Mouse (Mus musculus) CH12.LX (cell line): ENCODE measurements at regions not wholly inside any gene's neighbourhood (a gene's known extent, or its start where the extent isn't known, plus 50 kb on each side); places are given as distances from the start of the nearest gene placed in this dataset.

Experiments used
- DNase-seq: peaks from one replicate; pipeline ENCODE4 v3.0.0-alpha.2; 2013; ENCODE audit errors: extremely low read depth
- H3K27ac ChIP-seq: 2 replicates; pipeline ENCODE4 v1.5.1; 2012; ENCODE audit warnings: low read depth, mild to moderate bottlenecking, control low read depth, moderate library complexity; ENCODE audit not compliant: insufficient read depth
- H3K27me3 ChIP-seq: replicated peaks from 2 replicates; pipeline ENCODE3; 2012; ENCODE audit warnings: inconsistent platforms
- H3K36me3 ChIP-seq, 2 experiments: replicated peaks in 1 of 2; 2 replicates each; pipeline versions ENCODE3 to v1.6.1; 2012; ENCODE audit warnings: inconsistent platforms in 1 of 2, low read length in 1 of 2, mild to moderate bottlenecking in 1 of 2, mixed read lengths in 1 of 2, moderate library complexity in 1 of 2; ENCODE audit not compliant: control insufficient read depth in 1 of 2, insufficient read depth in 1 of 2
- H3K4me1 ChIP-seq, 2 experiments: 2 replicates each; pipeline ENCODE4 v1.6.1; 2012; ENCODE audit warnings: inconsistent platforms in 1 of 2, moderate library complexity in 1 of 2; ENCODE audit not compliant: insufficient read depth in 2 of 2, control insufficient read depth in 1 of 2
- H3K4me2 ChIP-seq: 2 replicates; pipeline ENCODE4 v1.6.1; 2012; ENCODE audit warnings: low read depth, mild to moderate bottlenecking, control low read depth; ENCODE audit not compliant: poor library complexity, insufficient read depth, severe bottlenecking
- H3K4me3 ChIP-seq, 3 experiments: fragments of 150-350 bp in 1 of 3; sonication (generic) in 1 of 3; replicated peaks in 1 of 3; 2 replicates each; pipeline versions ENCODE3 to v1.5.1; 2011 to 2012; ENCODE audit warnings: low read depth in 2 of 3, low read length in 2 of 3, mild to moderate bottlenecking in 2 of 3, moderate library complexity in 2 of 3, control low read depth in 1 of 3, improper control_type of control experiment in 1 of 3, inconsistent platforms in 1 of 3, mixed read lengths in 1 of 3; ENCODE audit not compliant: poor library complexity in 1 of 3
- H3K79me2 ChIP-seq: replicated peaks from 2 replicates; pipeline ENCODE4 v1.6.1; 2012; ENCODE audit warnings: mild to moderate bottlenecking, moderate library complexity; ENCODE audit not compliant: control insufficient read depth, poor library complexity, insufficient read depth, severe bottlenecking; ENCODE audit errors: extremely low read depth
- H3K9ac ChIP-seq: 2 replicates; pipeline ENCODE4 v1.6.1; 2012; ENCODE audit warnings: low read depth, mild to moderate bottlenecking, control low read depth, moderate library complexity; ENCODE audit not compliant: insufficient read depth
- H3K9me3 ChIP-seq: replicated peaks from 2 replicates; pipeline ENCODE3; 2012; ENCODE audit warnings: low read length, inconsistent platforms, mixed read lengths
- CTCF ChIP-seq, 2 experiments: IDR thresholded peaks in 1 of 2; conservative IDR thresholded peaks in 1 of 2; 2 replicates each; pipeline ENCODE4 v1.5.1; 2011 to 2012; ENCODE audit warnings: low read depth in 2 of 2, low read length in 2 of 2, improper control_type of control experiment in 1 of 2, inconsistent platforms in 1 of 2, mild to moderate bottlenecking in 1 of 2, moderate library complexity in 1 of 2
- E2F4 ChIP-seq: IDR thresholded peaks from 2 replicates; pipeline ENCODE4 v1.6.1; 2011; ENCODE audit warnings: low read depth, low read length, improper control_type of control experiment; ENCODE audit not compliant: insufficient replicate concordance
- GABPA ChIP-seq: IDR thresholded peaks from 2 replicates; pipeline ENCODE4 v1.6.1; 2012; ENCODE audit warnings: low read depth, low read length, improper control_type of control experiment, inconsistent platforms; ENCODE audit not compliant: insufficient replicate concordance
- NRF1 ChIP-seq: IDR thresholded peaks from 2 replicates; pipeline ENCODE4 v1.6.1; 2014; ENCODE audit warnings: low read depth, mild to moderate bottlenecking, inconsistent platforms, low read length, improper control_type of control experiment, moderate library complexity
- POLR2A ChIP-seq: IDR thresholded peaks from 2 replicates; pipeline ENCODE4 v1.6.1; 2011; ENCODE audit warnings: low read depth, mild to moderate bottlenecking, improper control_type of control experiment, low read length
- POLR2AphosphoS2 ChIP-seq: IDR thresholded peaks from 2 replicates; pipeline ENCODE4 v1.6.1; 2011; ENCODE audit warnings: low read depth, low read length, improper control_type of control experiment
- SIN3A ChIP-seq: IDR thresholded peaks from 2 replicates; pipeline ENCODE4 v1.6.1; 2012; ENCODE audit warnings: low read length, improper control_type of control experiment, inconsistent platforms
- ZKSCAN1 ChIP-seq: IDR thresholded peaks from 2 replicates; pipeline ENCODE4 v1.6.1; 2012; ENCODE audit warnings: low read depth, inconsistent platforms, low read length, improper control_type of control experiment, borderline replicate concordance
- dilution Hi-C: fragments of 300-500 bp; cut with MboI; formaldehyde crosslinking; loops from 2 replicates; pipeline ENCODE4 v1.14.3; 2020; ENCODE audit warnings: low sequenced_read_pairs; ENCODE audit not compliant: extremely low pct_unique_long_range_greater_than_20kb, extremely low pct_ligation_motif_present
- in situ Hi-C: fragments of 300-500 bp; cut with MboI; formaldehyde crosslinking; loops from 3 replicates; pipeline ENCODE4 v1.14.3; 2019; ENCODE audit warnings: low sequenced_read_pairs, low pct_ligation_motif_present, low pct_unique_long_range_greater_than_20kb, mixed read lengths

DNA sequence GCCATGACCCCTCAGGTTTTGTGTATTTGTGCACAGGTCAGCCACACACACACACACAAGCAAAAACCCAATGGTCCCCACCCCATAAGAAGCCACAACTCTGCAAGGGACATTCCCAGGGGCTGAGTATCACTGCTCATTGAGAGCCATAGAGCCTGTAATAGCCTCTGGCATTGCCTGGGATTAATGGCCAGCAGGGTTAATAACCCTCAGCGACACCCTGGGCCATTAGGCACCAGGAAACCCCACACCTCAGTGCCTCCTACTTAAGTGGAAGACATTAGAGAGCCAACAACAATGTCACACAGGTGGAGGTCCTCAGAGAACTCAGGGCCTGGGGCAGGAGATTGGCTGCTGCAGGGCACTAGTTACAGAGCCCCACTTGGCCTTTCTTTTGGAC, 93.0 kb upstream of the Zfp536 start:
- H3K9ac ChIP-seq = no peak overlapping the region
- H3K4me1 ChIP-seq = no peaks in the 10 kb centered on the region
- no peaks in the 10 kb centered on the region for H3K9me3 ChIP-seq
- no peak overlapping the region for H3K27ac ChIP-seq
- in situ Hi-C loops = no loop called here
- H3K4me2 ChIP-seq = no peak overlapping the region
- H3K27me3 ChIP-seq = peaks cover 52% of the 10 kb centered on the region
- dilution Hi-C loops = no loop called here
- H3K4me3 ChIP-seq = no peak overlapping the region
- H3K36me3 ChIP-seq = no peaks in the 10 kb centered on the region
- no peak for DNase-seq
- no peaks in the 10 kb centered on the region for H3K79me2 ChIP-seq
- no peak for TF ChIP-seq E2F4
- TF ChIP-seq POLR2AphosphoS2 = no peak
- no peak for TF ChIP-seq ZKSCAN1
- no peak for TF ChIP-seq POLR2A

- Histone ChIP-seq H3K79me2 (no peaks in the 10 kb centered on the region), H3K9ac (no peak overlapping the region)
- dilution Hi-C loops = no loop called here
- no peak for TF ChIP-seq NRF1
- TF ChIP-seq, all 38 proteins: peak for 0
- in situ Hi-C loops = no loop called here
- Histone ChIP-seq H3K36me3 (no peaks in the 10 kb centered on the region), H3K27me3 (peaks cover 34% of the 10 kb centered on the region), H3K4me1 (no peaks in the 10 kb centered on the region), H3K4me2 (no peak overlapping the region), H3K9me3 (peaks cover 2% of the 10 kb centered on the region), H3K27ac (no peak overlapping the region), H3K4me3 (no peak overlapping the region)
- no peak for DNase-seq
Measured at GRCm38 (mm10) chr7:37851471-37851870, 78.0 kb upstream of the Zfp536 start.

GRCm38 (mm10) chr7:37845201-37845600, 71.8 kb upstream of the Zfp536 start:
- H3K79me2 ChIP-seq = no peaks in the 10 kb centered on the region
- no peaks in the 10 kb centered on the region for H3K36me3 ChIP-seq
- no peak for TF ChIP-seq SIN3A
- TF ChIP-seq CTCF (conservative IDR thresholded peaks at IDR 0.05 in 1 of 2, IDR thresholded peaks at IDR 0.05 in 1 of 2; ENCODE audit: low read depth in 2 of 2, low read length in 2 of 2) = no peak
- TF ChIP-seq GABPA = no peak
- no peak for TF ChIP-seq E2F4
- H3K4me2 ChIP-seq = no peak overlapping the region
- no peak overlapping the region for H3K4me3 ChIP-seq
- no peaks in the 10 kb centered on the region for H3K4me1 ChIP-seq
- peaks cover 16% of the 10 kb centered on the region for H3K9me3 ChIP-seq
- in situ Hi-C loops (no loop called here), dilution Hi-C loops (no loop called here)
- peaks cover 18% of the 10 kb centered on the region for H3K27me3 ChIP-seq
- no peak overlapping the region for H3K27ac ChIP-seq
- no peak for DNase-seq
- H3K9ac ChIP-seq = no peak overlapping the region
